Mouse (Mus musculus) limb, embryonic 13.5 days (tissue): ENCODE measurements at regions not wholly inside any gene's neighbourhood (a gene's known extent, or its start where the extent isn't known, plus 50 kb on each side); places are given as distances from the start of the nearest gene placed in this dataset.

Experiments used
- ATAC-seq: fragments of 200-750 bp; cut with Nextera tagmentation; 2 replicates; pipeline ENCODE4 v1.8.0; 2017; ENCODE audit warnings: low read depth, moderate number of reproducible peaks, moderate TSS enrichment; ENCODE audit not compliant: low FRiP score
- H3K27ac ChIP-seq: fragments of 300-500 bp; sonication (generic); 2 replicates; pipeline ENCODE4 v1.5.1; 2015; ENCODE audit warnings: inconsistent platforms, mild to moderate bottlenecking, moderate library complexity
- H3K27me3 ChIP-seq: fragments of 300-500 bp; sonication (generic); 2 replicates; pipeline ENCODE4 v1.6.1; 2015; ENCODE audit warnings: mild to moderate bottlenecking, inconsistent platforms
- H3K36me3 ChIP-seq: fragments of 300-500 bp; sonication (generic); 2 replicates; pipeline ENCODE4 v1.6.1; 2015; ENCODE audit warnings: inconsistent platforms, mild to moderate bottlenecking, moderate library complexity
- H3K4me1 ChIP-seq: fragments of 300-500 bp; sonication (generic); 2 replicates; pipeline ENCODE4 v1.6.1; 2015; ENCODE audit warnings: inconsistent platforms
- H3K4me2 ChIP-seq: fragments of 300-500 bp; sonication (generic); replicated peaks from 2 replicates; pipeline ENCODE4 v1.6.1; 2015; ENCODE audit warnings: inconsistent platforms, mild to moderate bottlenecking, moderate library complexity
- H3K4me3 ChIP-seq: fragments of 300-500 bp; sonication (generic); 2 replicates; pipeline ENCODE4 v1.5.1; 2015; ENCODE audit warnings: moderate library complexity, mild to moderate bottlenecking, inconsistent platforms
- H3K9ac ChIP-seq: fragments of 300-500 bp; sonication (generic); 2 replicates; pipeline ENCODE4 v1.6.1; 2015; ENCODE audit warnings: mild to moderate bottlenecking, inconsistent platforms
- H3K9me3 ChIP-seq: fragments of 300-500 bp; sonication (generic); 2 replicates; pipeline ENCODE4 v1.6.1; 2016; ENCODE audit warnings: inconsistent platforms
- WGBS: fragments of 180-500 bp; shearing (Covaris S2); methylation state at CpG from one replicate; pipeline ENCODE4 v1.1.7; 2015; 5-methylcytosine and 5-hydroxymethylcytosine counted together

GRCm38 (mm10) chr7:136707200-136708003 is 187.0 kb upstream of the Mgmt start:
- peaks cover 14% of the 10 kb centered on the region for H3K4me1 ChIP-seq
- peak; percentile 84 for ATAC-seq
- H3K27ac ChIP-seq: peak overlapping the region; percentile 6; the same call in 1 of the 2 replicates
- H3K4me2 ChIP-seq: no peak overlapping the region
- no peaks in the 10 kb centered on the region for H3K27me3 ChIP-seq
- 50% methylated on average over 12 of the region's 12 CpGs for WGBS
- no peak overlapping the region for H3K4me3 ChIP-seq
- no peaks in the 10 kb centered on the region for H3K9me3 ChIP-seq
- no peaks in the 10 kb centered on the region for H3K36me3 ChIP-seq
- no peak overlapping the region for H3K9ac ChIP-seq

GRCm38 (mm10) chr7:136708004-136708435 is 186.4 kb upstream of the Mgmt start:
- Histone ChIP-seq H3K36me3 (no peaks in the 10 kb centered on the region), H3K9me3 (no peaks in the 10 kb centered on the region), H3K4me2 (no peak overlapping the region), H3K27ac (peak overlapping the region; percentile 6; the same call in 1 of the 2 replicates), H3K4me3 (no peak overlapping the region), H3K9ac (no peak overlapping the region), H3K4me1 (peaks cover 20% of the 10 kb centered on the region), H3K27me3 (no peaks in the 10 kb centered on the region)
- 53% methylated on average over 5 of the region's 5 CpGs for WGBS
- no peak; the same call in 1 of the 2 replicates for ATAC-seq

GRCm38 (mm10) chr7:136710653-136711052 is 183.8 kb upstream of the Mgmt start:
- no peaks in the 10 kb centered on the region for H3K27me3 ChIP-seq
- no peaks in the 10 kb centered on the region for H3K36me3 ChIP-seq
- WGBS: 52% methylated on average over 3 of the region's 3 CpGs
- H3K4me2 ChIP-seq: no peak overlapping the region
- ATAC-seq: no peak
- no peak overlapping the region for H3K4me3 ChIP-seq
- H3K27ac ChIP-seq: no peak overlapping the region
- H3K4me1 ChIP-seq: peaks cover 27% of the 10 kb centered on the region
- no peak overlapping the region for H3K9ac ChIP-seq
- no peaks in the 10 kb centered on the region for H3K9me3 ChIP-seq

- Histone ChIP-seq H3K27ac (peak overlapping the region; percentile 78), H3K36me3 (no peaks in the 10 kb centered on the region), H3K4me2 (peak overlapping the region; percentile 41), H3K9me3 (no peaks in the 10 kb centered on the region), H3K9ac (no peak overlapping the region), H3K4me3 (no peak overlapping the region), H3K27me3 (no peaks in the 10 kb centered on the region), H3K4me1 (peaks cover 18% of the 10 kb centered on the region)
- ATAC-seq: peak; percentile 76; the same call in 1 of the 2 replicates
- 41% methylated on average over 16 of the region's 16 CpGs for WGBS
These were observed 181.3 kb upstream of the Mgmt start for GRCm38 (mm10) chr7:136712962-136713640.

GRCm38 (mm10) chr7:136727628-136728402 is 166.6 kb upstream of the Mgmt start:
- Histone ChIP-seq H3K36me3 (no peaks in the 10 kb centered on the region), H3K4me1 (no peaks in the 10 kb centered on the region), H3K27ac (no peak overlapping the region), H3K27me3 (no peaks in the 10 kb centered on the region; the same call in 1 of the 2 replicates), H3K9ac (no peak overlapping the region), H3K4me3 (no peak overlapping the region), H3K9me3 (no peaks in the 10 kb centered on the region), H3K4me2 (no peak overlapping the region)
- 64% methylated on average over 1 of the region's 1 CpGs for whole genome bisulfite sequencing
- no peak for ATAC-seq

- H3K4me2 ChIP-seq: no peak overlapping the region
- WGBS: 93% methylated on average over 2 of the region's 2 CpGs
- H3K27ac ChIP-seq: no peak overlapping the region
- no peaks in the 10 kb centered on the region for H3K9me3 ChIP-seq
- H3K36me3 ChIP-seq: no peaks in the 10 kb centered on the region
- no peak overlapping the region for H3K4me3 ChIP-seq
- ATAC-seq: no peak
- H3K27me3 ChIP-seq: no peaks in the 10 kb centered on the region
- no peak overlapping the region for H3K9ac ChIP-seq
- peaks cover 8% of the 10 kb centered on the region for H3K4me1 ChIP-seq
These were observed 152.2 kb upstream of the Mgmt start for GRCm38 (mm10) chr7:136742171-136742570.

- ATAC-seq: no peak
- H3K36me3 ChIP-seq: no peaks in the 10 kb centered on the region
- no peaks in the 10 kb centered on the region for H3K9me3 ChIP-seq
- H3K4me1 ChIP-seq: no peaks in the 10 kb centered on the region
- no peak overlapping the region for H3K4me3 ChIP-seq
- H3K27ac ChIP-seq: no peak overlapping the region
- WGBS: 91% methylated on average over 8 of the region's 8 CpGs
- no peak overlapping the region for H3K4me2 ChIP-seq
- no peaks in the 10 kb centered on the region for H3K27me3 ChIP-seq
- no peak overlapping the region for H3K9ac ChIP-seq
These were observed 149.0 kb upstream of the Mgmt start for GRCm38 (mm10) chr7:136745412-136745811.

GRCm38 (mm10) chr7:136751477-136751876 is 142.9 kb upstream of the Mgmt start:
- 82% methylated on average over 4 of the region's 4 CpGs for WGBS
- Histone ChIP-seq H3K27ac (no peak overlapping the region), H3K4me1 (peaks cover 11% of the 10 kb centered on the region), H3K4me2 (no peak overlapping the region), H3K27me3 (no peaks in the 10 kb centered on the region), H3K4me3 (no peak overlapping the region), H3K36me3 (no peaks in the 10 kb centered on the region), H3K9ac (no peak overlapping the region), H3K9me3 (no peaks in the 10 kb centered on the region)
- ATAC-seq: no peak

- Histone ChIP-seq H3K27ac (peak overlapping the region; percentile 34; the same call in 1 of the 2 replicates), H3K4me2 (no peak overlapping the region), H3K36me3 (no peaks in the 10 kb centered on the region), H3K9ac (no peak overlapping the region), H3K27me3 (peaks cover 3% of the 10 kb centered on the region; the same call in 1 of the 2 replicates), H3K4me3 (no peak overlapping the region), H3K4me1 (peaks cover 11% of the 10 kb centered on the region), H3K9me3 (no peaks in the 10 kb centered on the region)
- 0 out of 2 replicates have a peak, but pooled peaks have one; percentile 48 for ATAC-seq
- 56% methylated on average over 6 of the region's 6 CpGs for WGBS
These were observed 139.6 kb upstream of the Mgmt start for GRCm38 (mm10) chr7:136754821-136755220.

- peaks cover 35% of the 10 kb centered on the region for H3K4me1 ChIP-seq
- peaks cover 11% of the 10 kb centered on the region for H3K27me3 ChIP-seq
- H3K4me2 ChIP-seq: no peak overlapping the region
- WGBS: 49% methylated on average over 7 of the region's 7 CpGs
- no peak overlapping the region for H3K9ac ChIP-seq
- ATAC-seq: no peak
- H3K4me3 ChIP-seq: no peak overlapping the region
- H3K36me3 ChIP-seq: no peaks in the 10 kb centered on the region
- no peaks in the 10 kb centered on the region for H3K9me3 ChIP-seq
- H3K27ac ChIP-seq: no peak overlapping the region
These were observed 129.4 kb upstream of the Mgmt start for GRCm38 (mm10) chr7:136765026-136765425.

- no peak overlapping the region for H3K4me2 ChIP-seq
- 50% methylated on average over 9 of the region's 9 CpGs for WGBS
- no peaks in the 10 kb centered on the region for H3K9me3 ChIP-seq
- no peak overlapping the region for H3K9ac ChIP-seq
- peaks cover 16% of the 10 kb centered on the region for H3K27me3 ChIP-seq
- H3K36me3 ChIP-seq: no peaks in the 10 kb centered on the region
- no peak overlapping the region for H3K27ac ChIP-seq
- no peak for ATAC-seq
- no peak overlapping the region for H3K4me3 ChIP-seq
- peaks cover 35% of the 10 kb centered on the region for H3K4me1 ChIP-seq
These were observed 127.2 kb upstream of the Mgmt start for GRCm38 (mm10) chr7:136767231-136767630.

- no peak overlapping the region for H3K9ac ChIP-seq
- no peaks in the 10 kb centered on the region for H3K36me3 ChIP-seq
- no peaks in the 10 kb centered on the region for H3K9me3 ChIP-seq
- H3K27ac ChIP-seq: peak overlapping the region; percentile 2; the same call in 1 of the 2 replicates
- H3K4me3 ChIP-seq: no peak overlapping the region
- H3K4me2 ChIP-seq: peak overlapping the region; percentile 25
- ATAC-seq: peak; percentile 64; the same call in 1 of the 2 replicates
- WGBS: 35% methylated on average over 11 of the region's 11 CpGs
- H3K27me3 ChIP-seq: no peaks in the 10 kb centered on the region
- H3K4me1 ChIP-seq: peaks cover 16% of the 10 kb centered on the region
These were observed 113.7 kb upstream of the Mgmt start for GRCm38 (mm10) chr7:136780708-136781107.
